Mouse (Mus musculus): ENCODE data around the gene Rfc4. TPM values are rescaled to one million over a fixed set of nuclear protein-coding genes. Genes with fewer than 3 reads are reported as not detected.

Gene Rfc4
- total RNA-seq (2021) = 10 to 100 TPM; 14.5 to 15.8 TPM

- intact Hi-C loops (cut with DNase I) = loop anchor here (2.0 to 5.0 kb wide), 2 partner anchors 19 to 271 kb away; partner anchors contain the start of genes Dnajb11 and Tbccd1
Observed at GRCm38 (mm10) chr16:23127673-23128375, at the start of gene Rfc4. Gene Rfc4, minus strand, starts transcription at chr16:23127737.

GRCm38 (mm10) chr16:23175956-23176355 is 48.4 kb upstream of the Rfc4 start:
- DNase-seq = no peak
- intact Hi-C loops (cut with DNase I) = loop anchor here (2.0 kb wide), 1 partner anchor 39 kb away; no protein-coding TSS in a partner anchor

More at GRCm38 (mm10) chr16:23127673-23128375, at the start of gene Rfc4:
- peak; percentile 95 to 96 for DNase-seq

GRCm38 (mm10) chr16:23174855-23175254 is 47.3 kb upstream of the Rfc4 start:
- intact Hi-C loops (cut with DNase I) = loop anchor here (2.0 kb wide), 1 partner anchor 40 kb away; no protein-coding TSS in a partner anchor
- no peak for DNase-seq

- no peak for DNase-seq
- intact Hi-C loops (cut with DNase I) = loop anchor here (2.0 kb wide), 1 partner anchor 41 kb away; no protein-coding TSS in a partner anchor
Observed at GRCm38 (mm10) chr16:23173904-23174303, 46.4 kb upstream of the Rfc4 start.

GRCm38 (mm10) chr16:23170813-23171212 is 43.3 kb upstream of the Rfc4 start:
- no peak for DNase-seq
- intact Hi-C loops (cut with DNase I) = no loop called here

DNA sequence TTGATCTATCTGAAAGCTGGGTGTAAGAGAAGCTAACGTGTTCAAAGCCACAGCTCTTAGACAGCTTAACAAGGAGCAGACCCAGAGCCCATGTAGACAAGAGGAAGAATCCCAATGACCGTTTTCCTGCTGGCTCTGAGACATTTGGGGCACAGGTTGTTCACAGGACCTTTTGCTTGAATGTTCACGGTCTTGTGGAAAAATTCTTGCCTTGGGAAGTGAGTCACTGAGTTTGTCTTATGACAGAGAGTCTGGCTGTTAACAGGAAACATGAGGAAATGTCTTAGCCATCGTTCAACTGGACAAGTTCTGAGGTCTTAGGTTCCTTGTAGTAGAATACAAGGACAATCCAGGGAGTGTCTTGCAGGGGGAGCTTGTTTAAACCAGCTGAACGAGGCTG is 39.5 kb upstream of the Rfc4 start:
- DNase-seq = peak; percentile 26 to 34
- intact Hi-C loops (cut with DNase I) = loop anchor here (5.0 kb wide), 1 partner anchor 55 kb away; the partner anchor contains the start of gene St6gal1

DNA sequence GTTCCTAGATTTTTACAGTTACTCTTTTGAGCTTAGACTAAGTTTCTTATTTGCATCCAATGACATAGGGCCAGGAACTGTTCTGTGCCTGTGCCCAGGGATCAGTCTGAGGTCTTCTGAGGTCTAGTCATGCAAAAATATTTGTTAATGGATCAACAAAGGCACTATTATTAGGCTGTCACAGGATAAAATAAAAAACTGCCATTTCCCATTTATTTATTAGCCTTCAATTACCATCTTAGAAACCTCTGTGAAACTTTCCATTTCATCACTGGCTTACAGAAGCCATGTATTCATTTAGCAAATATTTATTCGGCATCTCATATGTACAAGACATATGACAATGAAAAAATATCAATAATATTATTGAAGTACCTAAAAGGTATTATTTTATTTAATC is 39.1 kb upstream of the Rfc4 start:
- no peak for DNase-seq
- intact Hi-C loops (cut with DNase I) = loop anchor here (5.0 kb wide), 1 partner anchor 56 kb away; the partner anchor contains the start of gene St6gal1

DNA sequence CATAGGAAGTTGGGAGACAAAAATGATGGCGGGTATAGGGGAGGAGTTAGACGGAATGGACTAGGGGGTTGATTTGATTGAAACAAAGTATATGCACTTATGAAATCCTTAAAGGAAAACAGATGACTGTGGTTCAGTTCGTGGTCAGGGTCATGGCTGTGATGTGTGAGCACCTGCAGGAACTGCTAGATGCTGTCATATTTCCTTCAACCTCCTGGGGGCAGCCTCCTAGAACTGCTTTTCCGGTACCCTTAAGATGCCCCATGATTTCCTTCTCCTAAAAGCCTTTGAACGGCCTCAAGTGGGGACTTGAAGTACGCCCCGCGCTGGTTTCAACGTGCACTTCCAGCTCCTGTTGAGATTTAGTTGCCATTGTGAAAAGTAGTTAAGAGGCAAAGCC is 37.9 kb upstream of the Rfc4 start:
- no peak for DNase-seq
- intact Hi-C loops (cut with DNase I) = loop anchor here (5.0 kb wide), 1 partner anchor 57 kb away; the partner anchor contains the start of gene St6gal1

- DNase-seq = peak; percentile 15 to 26
- intact Hi-C loops (cut with DNase I) = no loop called here
Observed at GRCm38 (mm10) chr16:23164443-23164842, 36.9 kb upstream of the Rfc4 start.

- intact Hi-C loops (cut with DNase I) = no loop called here
- DNase-seq = no peak
Observed at GRCm38 (mm10) chr16:23162116-23162515, 34.6 kb upstream of the Rfc4 start.

GRCm38 (mm10) chr16:23159749-23160148 is 32.2 kb upstream of the Rfc4 start:
- no peak for DNase-seq
- intact Hi-C loops (cut with DNase I) = no loop called here

GRCm38 (mm10) chr16:23158957-23159356 is 31.4 kb upstream of the Rfc4 start:
- DNase-seq = no peak
- intact Hi-C loops (cut with DNase I) = no loop called here

DNA sequence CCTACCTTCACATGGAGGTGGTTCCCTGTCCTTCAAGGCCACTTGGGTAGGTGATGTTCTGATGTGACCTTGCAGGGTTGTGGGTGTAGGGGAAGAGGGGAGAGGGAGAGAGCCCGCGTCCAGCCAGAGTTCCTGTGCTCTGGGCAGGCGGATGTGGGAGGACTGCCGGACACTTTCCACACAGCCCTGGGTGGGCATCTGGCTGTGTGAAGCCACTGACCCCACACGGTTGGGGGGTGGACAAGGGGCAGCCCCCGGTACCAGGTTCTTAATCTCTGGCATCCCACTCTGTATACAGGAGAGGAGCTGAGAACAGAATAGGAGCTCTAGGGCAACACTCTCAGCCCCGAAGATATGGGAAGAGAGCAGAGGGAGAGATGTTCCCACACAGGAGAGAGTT is 30.8 kb upstream of the Rfc4 start:
- intact Hi-C loops (cut with DNase I) = no loop called here
- no peak for DNase-seq

- no peak for DNase-seq
- intact Hi-C loops (cut with DNase I) = no loop called here
Observed at GRCm38 (mm10) chr16:23157013-23157412, 29.5 kb upstream of the Rfc4 start.

GRCm38 (mm10) chr16:23154261-23154660 is 26.7 kb upstream of the Rfc4 start:
- intact Hi-C loops (cut with DNase I) = no loop called here
- DNase-seq = no peak

DNA sequence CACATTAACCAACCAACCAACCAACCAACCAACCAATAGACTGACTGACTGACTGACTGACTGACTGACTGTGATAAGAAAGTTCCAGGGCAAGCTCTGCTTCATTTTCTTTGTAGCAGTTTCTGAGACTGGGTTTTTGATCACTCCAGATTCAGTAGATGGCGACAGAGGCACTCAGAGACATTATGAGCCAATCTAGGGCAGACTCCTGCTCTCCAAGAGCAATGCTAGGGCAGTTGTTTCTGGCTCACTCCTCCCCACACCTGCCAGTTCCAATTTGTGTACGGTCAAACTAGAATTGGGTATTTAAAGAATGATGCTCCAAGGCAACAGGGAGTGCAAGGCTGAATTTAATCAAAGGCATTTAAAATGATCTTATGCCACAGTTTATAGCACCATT is 23.9 kb upstream of the Rfc4 start:
- DNase-seq = peak; percentile 59 to 64
- intact Hi-C loops (cut with DNase I) = loop anchor here (1.0 to 2.0 kb wide), 2 partner anchors 73 to 252 kb away; partner anchors contain the start of gene St6gal1

DNA sequence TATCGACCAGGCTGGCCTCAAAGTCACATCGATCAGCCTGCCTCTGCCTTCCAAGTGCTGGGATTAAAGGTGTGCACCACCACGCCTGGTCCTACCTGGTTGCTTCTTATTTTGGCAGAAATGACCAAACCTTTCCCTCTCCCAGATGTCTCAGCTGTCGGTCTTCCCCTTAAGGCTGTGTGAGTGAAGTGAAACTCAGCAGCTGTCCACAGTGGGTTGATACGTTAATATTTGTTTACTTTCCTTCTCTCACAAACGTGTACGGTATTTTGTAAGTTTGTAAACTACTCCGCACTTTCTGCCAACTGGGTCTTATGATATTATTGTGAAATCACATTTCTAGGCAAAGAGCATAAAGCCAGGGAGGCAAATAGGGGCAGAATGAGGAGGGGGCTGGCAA is 21.9 kb upstream of the Rfc4 start:
- intact Hi-C loops (cut with DNase I) = no loop called here
- DNase-seq = no peak

DNA sequence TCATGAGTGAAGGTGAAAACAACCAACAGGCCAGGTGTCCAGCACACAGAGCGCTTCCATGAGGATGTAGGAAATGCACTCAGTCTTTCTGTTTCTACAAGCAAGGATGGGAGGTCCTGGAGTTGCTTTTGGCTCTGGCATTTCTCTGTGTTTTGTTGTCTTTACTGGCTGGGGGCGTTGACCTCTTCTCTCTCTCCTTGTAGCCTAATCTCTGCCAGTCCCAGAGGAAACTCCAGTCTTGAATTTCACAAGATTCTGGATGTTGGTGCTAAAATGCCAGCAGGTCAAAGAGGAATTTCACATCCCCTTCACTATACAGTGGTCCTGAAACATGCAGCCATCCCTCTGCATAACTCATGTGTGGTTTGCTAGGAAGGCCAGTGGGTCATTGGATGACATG is 21.4 kb upstream of the Rfc4 start:
- no peak for DNase-seq
- intact Hi-C loops (cut with DNase I) = no loop called here

DNA sequence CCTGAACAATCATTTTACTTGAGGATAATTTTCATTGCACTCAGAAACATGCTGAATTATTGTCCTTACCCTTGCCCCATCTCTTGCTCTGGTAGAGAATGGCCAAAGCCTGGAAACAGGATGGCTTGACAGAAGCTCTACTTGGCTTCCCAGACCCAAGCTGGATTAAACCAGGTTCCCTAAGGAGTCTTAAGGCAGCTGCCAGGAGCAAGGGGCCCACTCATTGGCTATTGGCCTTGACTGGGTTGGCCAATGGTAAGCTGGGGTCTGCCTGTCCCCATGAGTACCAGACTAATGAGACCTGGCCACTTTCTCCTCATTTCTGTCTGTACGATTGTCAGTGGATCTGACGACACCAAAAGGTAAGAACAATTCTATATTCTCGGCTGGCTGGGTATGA is 18.7 kb upstream of the Rfc4 start, which contains the start of gene Adipoq:
Gene Adipoq, plus strand, starts transcription at position 257 of the 400 bp plus-strand sequence.
- intact Hi-C loops (cut with DNase I) = no loop called here

GRCm38 (mm10) chr16:23145211-23145610 is 17.7 kb upstream of the Rfc4 start:
- DNase-seq = no peak
- intact Hi-C loops (cut with DNase I) = no loop called here

More for the DNA sequence above, 18.7 kb upstream of the Rfc4 start, which contains the start of gene Adipoq:
- no peak for DNase-seq

- intact Hi-C loops (cut with DNase I) = no loop called here
- DNase-seq = no peak
Observed at GRCm38 (mm10) chr16:23144326-23144725, 16.8 kb upstream of the Rfc4 start.

GRCm38 (mm10) chr16:23140911-23141310 is 13.4 kb upstream of the Rfc4 start:
- no peak for DNase-seq
- intact Hi-C loops (cut with DNase I) = no loop called here

Data from heart, postnatal 10 days (tissue).